Mouse (Mus musculus): ENCODE data around the gene Dmwd. TPM values are rescaled to one million over a fixed set of nuclear protein-coding genes. Genes with fewer than 3 reads are reported as not detected.
A peak's percentile ranks its signal among the peaks of the same experiment; 100 is the strongest.

Gene Dmwd
- polyA plus RNA-seq, 1 experiment: 59.8 TPM

DNA sequence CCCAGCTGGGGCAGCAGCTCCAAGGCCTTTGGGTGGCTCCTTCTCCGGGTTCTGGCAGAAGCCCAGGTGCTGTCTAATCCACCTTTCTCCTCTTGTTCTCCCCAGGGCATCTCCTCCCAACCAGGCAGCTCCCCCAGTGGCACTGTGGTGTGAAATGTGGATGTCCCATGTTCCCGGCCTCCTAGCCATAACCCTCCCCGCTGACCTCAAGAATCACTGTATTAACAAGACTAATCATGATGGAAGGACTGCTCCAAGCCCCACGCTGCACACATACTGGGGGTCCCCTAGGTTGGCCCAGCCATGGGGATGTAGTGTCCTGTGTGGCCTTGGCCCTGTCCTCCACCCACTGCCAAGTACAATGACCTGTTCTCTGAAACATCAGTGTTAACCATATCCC is 6.1 kb downstream of the Dmwd start:
- H3K4me1 ChIP-seq (ENCODE audit: control insufficient read depth, insufficient read depth, low read length): peaks cover 4% of the 10 kb centered on the region; the same call in 1 of the 2 replicates
- TF ChIP-seq POLR2A (IDR thresholded peaks at IDR 0.05; ENCODE audit: low read depth, low read length): no peak
- no peak for TF ChIP-seq CTCF (conservative IDR thresholded peaks at IDR 0.05; ENCODE audit: insufficient read depth, insufficient read length, low read depth, low read length)
- no peaks in the 10 kb centered on the region for H3K27me3 ChIP-seq (replicated peaks; ENCODE audit: control insufficient read depth, insufficient read depth, low read length)
- H3K36me3 ChIP-seq (ENCODE audit: control insufficient read depth, insufficient read depth, low read length): no peaks in the 10 kb centered on the region
- 68% methylated on average over 4 of the region's 4 CpGs for WGBS
- DNase-seq: no peak
- H3K27ac ChIP-seq (ENCODE audit: insufficient read depth, low read depth, low read length): no peak overlapping the region
- H3K4me3 ChIP-seq (ENCODE audit: insufficient read depth, low read depth, low read length): no peak overlapping the region

- Histone ChIP-seq H3K27me3 (replicated peaks; ENCODE audit: control insufficient read depth, insufficient read depth, low read length) (no peaks in the 10 kb centered on the region), H3K36me3 (ENCODE audit: control insufficient read depth, insufficient read depth, low read length) (no peaks in the 10 kb centered on the region), H3K27ac (ENCODE audit: insufficient read depth, low read depth, low read length) (peak overlapping the region; percentile 1; the same call in 1 of the 2 replicates), H3K4me1 (ENCODE audit: control insufficient read depth, insufficient read depth, low read length) (peaks cover 4% of the 10 kb centered on the region; the same call in 1 of the 2 replicates), H3K4me3 (ENCODE audit: insufficient read depth, low read depth, low read length) (no peak overlapping the region)
- TF ChIP-seq CTCF (conservative IDR thresholded peaks at IDR 0.05; ENCODE audit: insufficient read depth, insufficient read length, low read depth, low read length): no peak
- no peak for TF ChIP-seq POLR2A (IDR thresholded peaks at IDR 0.05; ENCODE audit: low read depth, low read length)
- DNase-seq: peak; percentile 58
- 36% methylated on average over 6 of the region's 6 CpGs for WGBS
These were observed 7.1 kb downstream of the Dmwd start for GRCm38 (mm10) chr7:19083096-19083495.

- H3K4me1 ChIP-seq (ENCODE audit: control insufficient read depth, insufficient read depth, low read length): peaks cover 4% of the 10 kb centered on the region; the same call in 1 of the 2 replicates
- TF ChIP-seq POLR2A (IDR thresholded peaks at IDR 0.05; ENCODE audit: low read depth, low read length) (no peak), CTCF (conservative IDR thresholded peaks at IDR 0.05; ENCODE audit: insufficient read depth, insufficient read length, low read depth, low read length) (no peak)
- H3K27me3 ChIP-seq (replicated peaks; ENCODE audit: control insufficient read depth, insufficient read depth, low read length): no peaks in the 10 kb centered on the region
- H3K36me3 ChIP-seq (ENCODE audit: control insufficient read depth, insufficient read depth, low read length): no peaks in the 10 kb centered on the region
- no peak for DNase-seq
- 35% methylated on average over 10 of the region's 10 CpGs for WGBS
- peak within 1 kb of the TSS; percentile 49 for H3K4me3 ChIP-seq (ENCODE audit: insufficient read depth, low read depth, low read length)
- H3K27ac ChIP-seq (ENCODE audit: insufficient read depth, low read depth, low read length): peak within 1 kb of the TSS; percentile 42
These were observed 7.7 kb downstream of the Dmwd start, which contains the start of gene Dmpk for GRCm38 (mm10) chr7:19083701-19084100. TSS of gene Dmpk (plus strand) at chr7:19083849.

GRCm38 (mm10) chr7:19084277-19084771 is 8.3 kb downstream of the Dmwd start:
- Histone ChIP-seq H3K27ac (ENCODE audit: insufficient read depth, low read depth, low read length) (0 out of 2 replicates have a peak overlapping the region, but pooled peaks have one; percentile 42), H3K4me3 (ENCODE audit: insufficient read depth, low read depth, low read length) (peak overlapping the region; percentile 49), H3K36me3 (ENCODE audit: control insufficient read depth, insufficient read depth, low read length) (no peaks in the 10 kb centered on the region), H3K4me1 (ENCODE audit: control insufficient read depth, insufficient read depth, low read length) (peaks cover 4% of the 10 kb centered on the region; the same call in 1 of the 2 replicates), H3K27me3 (replicated peaks; ENCODE audit: control insufficient read depth, insufficient read depth, low read length) (no peaks in the 10 kb centered on the region)
- WGBS: 46% methylated on average over 6 of the region's 6 CpGs
- no peak for TF ChIP-seq POLR2A (IDR thresholded peaks at IDR 0.05; ENCODE audit: low read depth, low read length)
- no peak for TF ChIP-seq CTCF (conservative IDR thresholded peaks at IDR 0.05; ENCODE audit: insufficient read depth, insufficient read length, low read depth, low read length)
- DNase-seq: no peak

- Histone ChIP-seq H3K27ac (ENCODE audit: insufficient read depth, low read depth, low read length) (no peak overlapping the region), H3K4me1 (ENCODE audit: control insufficient read depth, insufficient read depth, low read length) (peaks cover 4% of the 10 kb centered on the region; the same call in 1 of the 2 replicates), H3K36me3 (ENCODE audit: control insufficient read depth, insufficient read depth, low read length) (no peaks in the 10 kb centered on the region), H3K27me3 (replicated peaks; ENCODE audit: control insufficient read depth, insufficient read depth, low read length) (no peaks in the 10 kb centered on the region), H3K4me3 (ENCODE audit: insufficient read depth, low read depth, low read length) (peak overlapping the region; percentile 7; the same call in 1 of the 2 replicates)
- WGBS: 29% methylated on average over 9 of the region's 9 CpGs
- DNase-seq: no peak
- no peak for TF ChIP-seq POLR2A (IDR thresholded peaks at IDR 0.05; ENCODE audit: low read depth, low read length)
- TF ChIP-seq CTCF (conservative IDR thresholded peaks at IDR 0.05; ENCODE audit: insufficient read depth, insufficient read length, low read depth, low read length): no peak
These were observed 9.0 kb downstream of the Dmwd start for GRCm38 (mm10) chr7:19084921-19085473.

DNA sequence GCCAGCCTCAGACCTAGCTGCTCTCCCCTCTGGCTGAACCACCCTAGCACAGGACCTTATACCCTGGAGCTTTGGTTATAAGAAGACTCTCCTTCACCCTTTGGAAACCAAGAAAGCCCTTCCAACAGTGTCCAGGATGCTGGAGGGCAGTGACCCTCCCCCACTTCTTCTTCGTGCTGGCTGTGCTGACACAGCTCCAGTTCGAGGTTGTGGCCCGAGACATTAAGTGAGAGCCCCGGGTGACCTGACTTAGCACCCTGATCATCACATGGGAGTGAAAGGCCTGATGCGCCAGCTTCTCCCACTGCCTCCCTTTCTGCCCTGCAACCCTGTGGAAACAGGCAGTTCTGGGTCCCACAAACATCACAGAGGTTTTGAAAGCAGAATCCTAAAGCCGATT is 9.5 kb downstream of the Dmwd start:
- H3K27ac ChIP-seq (ENCODE audit: insufficient read depth, low read depth, low read length): 0 out of 2 replicates have a peak overlapping the region, but pooled peaks have one; percentile 10
- peak overlapping the region; percentile 1 for H3K4me3 ChIP-seq (ENCODE audit: insufficient read depth, low read depth, low read length)
- no peaks in the 10 kb centered on the region for H3K36me3 ChIP-seq (ENCODE audit: control insufficient read depth, insufficient read depth, low read length)
- no peaks in the 10 kb centered on the region for H3K27me3 ChIP-seq (replicated peaks; ENCODE audit: control insufficient read depth, insufficient read depth, low read length)
- TF ChIP-seq CTCF (conservative IDR thresholded peaks at IDR 0.05; ENCODE audit: insufficient read depth, insufficient read length, low read depth, low read length): no peak
- no peak for TF ChIP-seq POLR2A (IDR thresholded peaks at IDR 0.05; ENCODE audit: low read depth, low read length)
- WGBS: 13% methylated on average over 6 of the region's 6 CpGs
- DNase-seq: peak; percentile 41
- H3K4me1 ChIP-seq (ENCODE audit: control insufficient read depth, insufficient read depth, low read length): peaks cover 4% of the 10 kb centered on the region; the same call in 1 of the 2 replicates

GRCm38 (mm10) chr7:19086042-19086441 is 10.0 kb downstream of the Dmwd start:
- H3K36me3 ChIP-seq (ENCODE audit: control insufficient read depth, insufficient read depth, low read length): no peaks in the 10 kb centered on the region
- TF ChIP-seq CTCF (conservative IDR thresholded peaks at IDR 0.05; ENCODE audit: insufficient read depth, insufficient read length, low read depth, low read length) (no peak), POLR2A (IDR thresholded peaks at IDR 0.05; ENCODE audit: low read depth, low read length) (no peak)
- H3K4me3 ChIP-seq (ENCODE audit: insufficient read depth, low read depth, low read length): peak overlapping the region; percentile 1; the same call in 1 of the 2 replicates
- DNase-seq: peak; percentile 67
- no peak overlapping the region for H3K27ac ChIP-seq (ENCODE audit: insufficient read depth, low read depth, low read length)
- H3K4me1 ChIP-seq (ENCODE audit: control insufficient read depth, insufficient read depth, low read length): peaks cover 4% of the 10 kb centered on the region; the same call in 1 of the 2 replicates
- H3K27me3 ChIP-seq (replicated peaks; ENCODE audit: control insufficient read depth, insufficient read depth, low read length): no peaks in the 10 kb centered on the region
- WGBS: 17% methylated on average over 14 of the region's 14 CpGs
